Mouse (Mus musculus): Measurements from ENCODE around the gene Hoxd4.
A peak's percentile ranks its signal among the peaks of the same experiment; 100 is the strongest.

The Hoxd4 gene

DNA sequence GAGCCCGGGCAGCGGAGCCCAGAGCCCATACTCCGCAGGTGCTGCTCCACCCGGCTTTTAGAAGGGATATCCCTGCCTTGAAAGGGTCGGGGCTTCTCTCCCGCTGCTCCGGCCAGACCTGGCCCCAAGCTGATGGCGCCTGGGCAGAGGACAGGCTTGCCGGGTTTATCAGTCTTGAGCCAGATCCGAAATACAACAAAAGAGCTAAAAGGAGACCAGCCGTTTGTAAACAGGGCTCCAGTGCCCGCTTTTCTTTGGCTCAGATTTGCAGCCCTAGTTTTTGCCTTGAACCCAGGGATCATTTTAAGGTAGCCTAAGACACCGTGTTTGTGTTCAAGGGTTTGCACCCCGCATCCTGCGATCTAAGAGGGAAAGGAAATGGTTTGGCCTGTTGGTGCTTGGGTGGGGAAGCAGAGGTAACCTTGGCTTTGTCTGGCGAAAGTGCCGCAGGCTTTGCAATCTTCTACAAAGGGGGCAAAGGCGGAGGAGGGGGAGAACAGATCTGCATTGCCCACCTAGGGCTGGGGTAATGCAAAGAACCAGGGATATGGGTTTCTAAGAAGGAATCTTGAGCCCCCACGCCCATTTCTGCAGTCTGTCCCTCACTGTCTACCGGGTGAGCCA, 18.8 kb upstream of the Hoxd4 start:
- DNase-seq (ENCODE audit: low spot score), result no peak

DNA sequence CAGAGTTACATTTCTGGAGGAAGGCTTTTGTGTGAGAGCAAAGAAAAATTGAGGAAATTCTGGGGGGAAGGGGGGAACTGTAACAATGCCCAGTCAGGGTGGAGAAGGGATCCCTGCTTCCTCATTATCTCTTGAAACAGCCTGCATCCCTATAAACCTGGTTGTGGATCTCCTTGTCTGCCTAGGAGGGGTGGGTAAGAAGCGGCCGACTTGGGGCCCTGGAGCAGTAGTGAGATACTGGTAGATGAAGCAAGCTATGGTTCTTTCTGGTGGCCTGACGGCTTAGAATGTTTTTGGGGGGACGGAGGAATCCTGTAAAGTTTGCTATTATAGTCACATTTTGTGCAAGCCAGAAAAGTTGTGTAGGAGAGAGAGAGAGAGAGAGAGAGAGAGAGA, 18.3 kb upstream of the Hoxd4 start:
- no peak for DNase-seq (ENCODE audit: low spot score)

DNA sequence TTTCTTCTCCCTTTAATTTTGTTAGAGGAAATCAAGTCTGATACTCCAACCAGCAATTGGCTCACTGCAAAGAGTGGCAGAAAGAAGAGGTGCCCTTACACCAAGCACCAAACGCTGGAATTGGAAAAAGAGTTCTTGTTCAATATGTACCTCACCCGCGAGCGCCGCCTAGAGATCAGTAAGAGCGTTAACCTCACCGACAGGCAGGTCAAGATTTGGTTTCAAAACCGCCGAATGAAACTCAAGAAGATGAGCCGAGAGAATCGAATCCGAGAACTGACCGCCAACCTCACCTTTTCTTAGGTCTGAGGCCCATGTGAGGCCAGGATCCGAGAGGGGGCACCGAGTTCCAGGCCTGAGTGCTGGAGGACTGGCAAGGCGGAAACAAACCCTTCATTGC, 17.7 kb upstream of the Hoxd4 start:
- DNase-seq (ENCODE audit: low spot score), result no peak

DNA sequence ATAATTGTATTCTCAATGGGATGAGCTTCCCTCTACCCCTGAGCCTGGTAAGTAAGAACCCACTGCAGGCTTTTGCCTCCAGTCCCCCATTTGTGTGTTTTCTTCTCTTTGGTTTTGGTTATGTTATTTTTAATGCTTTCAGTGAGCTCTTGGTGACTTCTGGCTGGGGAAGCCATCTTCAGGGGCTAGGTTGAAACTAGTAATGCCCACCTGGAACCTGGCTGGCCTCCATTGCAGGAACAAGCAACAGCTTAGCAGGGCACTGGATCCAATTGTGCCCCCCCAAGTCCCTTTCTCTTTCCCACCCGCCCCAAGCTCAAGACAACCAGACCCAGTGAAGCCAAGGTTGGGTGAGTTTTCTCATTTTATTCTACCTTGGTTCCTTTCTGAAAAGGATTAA, 16.3 kb upstream of the Hoxd4 start:
- DNase-seq (ENCODE audit: low spot score), result no peak

DNA sequence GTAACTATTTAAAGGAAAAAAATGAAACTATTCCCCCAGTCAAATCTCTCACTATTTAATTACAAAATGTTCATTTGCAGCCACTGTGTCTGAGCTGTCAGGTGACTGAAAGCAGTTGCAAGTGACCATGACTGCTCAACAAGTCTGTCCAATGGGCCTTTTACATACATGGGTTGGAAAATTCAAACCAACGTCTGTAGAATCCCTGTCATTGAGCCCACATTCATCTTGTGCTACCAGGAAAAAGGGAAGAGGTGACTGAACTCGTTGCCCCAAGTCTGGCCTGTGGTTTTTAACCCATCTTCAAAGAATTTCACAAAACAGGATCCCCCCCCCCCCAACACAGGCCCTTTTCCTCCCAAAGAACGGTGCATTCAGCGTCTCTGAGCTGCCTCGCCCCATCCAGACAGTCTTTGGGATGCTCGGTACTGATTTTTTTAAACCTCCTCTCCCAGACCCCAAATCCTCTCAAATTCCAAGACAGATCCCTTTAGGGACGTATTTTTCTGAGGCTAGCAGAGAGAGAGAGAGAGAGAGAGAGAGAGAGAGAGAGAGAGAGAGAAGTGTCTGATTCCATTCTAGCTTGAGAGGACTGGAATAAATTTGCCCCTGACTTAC, 15.8 kb upstream of the Hoxd4 start:
- no peak for DNase-seq (ENCODE audit: low spot score)

DNA sequence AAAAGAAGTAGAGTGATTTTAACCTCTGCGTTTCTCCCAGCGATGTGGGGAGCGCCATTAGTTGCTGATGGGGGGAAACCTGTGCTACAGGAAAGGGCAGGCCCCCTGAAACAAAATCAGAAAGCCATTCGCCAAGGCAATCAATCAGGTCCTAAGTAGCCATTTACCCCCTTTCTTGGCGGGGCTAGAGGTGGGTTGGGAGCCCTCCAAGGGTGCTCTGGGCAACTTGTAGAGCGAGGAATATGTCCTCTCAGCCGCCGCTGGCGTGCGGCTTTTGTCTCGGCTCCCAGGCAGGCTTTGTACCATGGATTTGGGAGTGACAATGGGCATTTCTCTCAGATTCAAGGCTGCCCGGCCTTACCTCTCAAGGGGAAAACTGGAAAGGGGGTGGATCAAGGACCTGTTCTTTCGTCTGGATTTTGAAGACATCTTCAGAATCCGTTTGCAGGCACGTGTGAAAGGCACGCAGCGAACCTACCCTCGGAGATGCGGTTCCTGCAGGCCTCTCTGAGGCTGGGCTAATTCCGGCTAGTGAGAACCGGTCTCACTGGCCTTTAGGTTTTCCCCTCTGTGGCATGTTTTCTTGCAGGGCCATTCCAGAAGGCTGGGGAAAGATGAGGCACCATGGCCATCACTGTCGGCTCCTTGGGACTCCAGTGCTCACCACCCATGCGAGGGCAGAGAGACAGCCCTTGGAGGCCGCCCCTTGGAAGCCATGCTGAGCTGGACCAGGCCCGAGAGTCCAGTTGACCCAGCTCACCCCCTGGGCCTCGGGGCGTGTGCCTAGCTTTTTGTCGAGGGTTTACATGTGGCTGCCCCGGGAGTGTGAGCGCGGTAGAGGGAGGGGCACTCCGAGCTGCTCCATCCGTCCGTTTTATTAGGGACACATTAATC, 15.0 kb upstream of the Hoxd4 start:
- no peak for DNase-seq (ENCODE audit: low spot score)

DNA sequence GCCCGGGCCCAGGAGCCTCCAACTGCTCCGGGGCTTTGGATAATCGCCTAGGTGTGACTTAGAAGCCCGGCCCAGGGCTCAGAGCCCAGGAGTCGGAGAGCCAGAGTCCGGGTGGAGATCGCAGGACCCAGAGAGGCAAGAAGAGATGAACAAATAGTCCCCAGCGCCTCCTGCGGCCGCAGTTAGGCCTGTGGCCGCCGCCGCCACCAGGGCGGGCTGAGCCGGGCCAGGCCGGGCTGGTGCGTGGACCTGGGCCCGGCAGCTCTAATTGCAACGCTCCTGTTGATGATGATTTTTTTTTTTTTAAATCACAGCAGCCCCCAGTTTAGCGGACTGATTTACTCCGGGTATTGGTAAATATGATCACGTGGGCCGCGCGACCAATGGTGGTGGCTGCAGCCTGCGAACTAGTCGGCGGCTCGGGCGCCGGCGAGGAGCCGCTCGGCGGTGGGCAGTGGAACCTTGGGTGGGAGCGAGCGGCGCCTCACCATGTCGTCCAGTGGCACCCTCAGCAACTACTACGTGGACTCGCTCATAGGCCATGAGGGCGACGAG, 14.1 kb upstream of the Hoxd4 start, which contains the start of gene Hoxd9:
TSS of gene Hoxd9 (plus strand) at position 161 of the 555 bp plus-strand sequence.
- peak; percentile 58 for DNase-seq (ENCODE audit: low spot score)

DNA sequence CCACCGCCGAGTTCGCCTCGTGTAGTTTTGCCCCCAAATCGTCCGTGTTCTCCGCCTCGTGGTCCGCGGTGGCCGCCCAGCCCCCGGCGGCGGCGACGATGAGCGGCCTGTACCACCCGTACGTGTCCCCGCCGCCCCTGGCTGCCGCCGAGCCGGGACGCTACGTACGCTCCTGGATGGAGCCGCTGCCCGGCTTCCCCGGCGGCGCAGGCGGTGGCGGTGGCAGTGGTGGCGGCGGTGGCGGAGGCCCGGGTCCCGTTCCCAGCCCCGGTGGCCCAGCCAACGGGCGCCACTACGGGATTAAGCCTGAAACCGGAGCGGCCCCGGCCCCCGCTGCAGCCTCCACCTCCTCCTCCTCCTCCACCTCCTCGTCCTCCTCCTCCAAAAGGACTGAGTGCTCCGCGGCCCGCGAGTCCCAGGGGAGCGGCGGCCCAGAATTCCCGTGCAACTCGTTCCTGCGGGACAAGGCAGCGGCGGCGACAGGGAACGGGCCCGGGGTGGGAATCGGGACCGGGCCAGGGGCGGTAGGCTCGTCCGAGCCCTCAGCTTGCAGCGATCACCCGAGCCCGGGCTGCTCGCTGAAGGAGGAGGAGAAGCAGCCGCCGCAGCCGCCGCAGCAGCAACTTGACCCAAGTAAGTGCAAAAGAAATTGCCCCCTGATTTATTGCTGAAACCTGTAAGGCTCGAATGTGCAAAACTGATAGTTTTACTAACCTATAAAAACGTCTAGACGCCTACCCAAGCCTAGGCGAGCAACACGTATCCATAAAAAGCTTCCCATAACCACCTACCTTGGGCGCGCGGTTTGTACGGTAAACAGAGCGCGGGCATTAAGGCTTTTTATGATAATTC, 13.3 kb upstream of the Hoxd4 start:
- DNase-seq (ENCODE audit: low spot score), result no peak

DNA sequence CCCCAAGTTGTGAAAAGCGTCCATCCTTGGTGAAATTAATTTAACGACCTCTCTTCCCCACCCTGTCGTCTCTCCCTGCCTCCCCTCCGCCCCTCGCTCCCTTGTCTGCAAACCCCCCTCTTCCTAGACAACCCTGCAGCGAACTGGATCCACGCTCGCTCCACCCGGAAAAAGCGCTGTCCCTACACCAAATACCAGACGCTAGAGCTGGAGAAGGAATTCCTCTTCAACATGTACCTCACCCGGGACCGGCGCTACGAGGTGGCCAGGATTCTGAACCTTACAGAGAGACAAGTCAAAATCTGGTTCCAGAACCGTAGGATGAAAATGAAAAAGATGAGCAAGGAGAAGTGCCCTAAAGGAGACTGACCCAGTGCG, 12.7 kb upstream of the Hoxd4 start:
- DNase-seq (ENCODE audit: low spot score), result no peak

DNA sequence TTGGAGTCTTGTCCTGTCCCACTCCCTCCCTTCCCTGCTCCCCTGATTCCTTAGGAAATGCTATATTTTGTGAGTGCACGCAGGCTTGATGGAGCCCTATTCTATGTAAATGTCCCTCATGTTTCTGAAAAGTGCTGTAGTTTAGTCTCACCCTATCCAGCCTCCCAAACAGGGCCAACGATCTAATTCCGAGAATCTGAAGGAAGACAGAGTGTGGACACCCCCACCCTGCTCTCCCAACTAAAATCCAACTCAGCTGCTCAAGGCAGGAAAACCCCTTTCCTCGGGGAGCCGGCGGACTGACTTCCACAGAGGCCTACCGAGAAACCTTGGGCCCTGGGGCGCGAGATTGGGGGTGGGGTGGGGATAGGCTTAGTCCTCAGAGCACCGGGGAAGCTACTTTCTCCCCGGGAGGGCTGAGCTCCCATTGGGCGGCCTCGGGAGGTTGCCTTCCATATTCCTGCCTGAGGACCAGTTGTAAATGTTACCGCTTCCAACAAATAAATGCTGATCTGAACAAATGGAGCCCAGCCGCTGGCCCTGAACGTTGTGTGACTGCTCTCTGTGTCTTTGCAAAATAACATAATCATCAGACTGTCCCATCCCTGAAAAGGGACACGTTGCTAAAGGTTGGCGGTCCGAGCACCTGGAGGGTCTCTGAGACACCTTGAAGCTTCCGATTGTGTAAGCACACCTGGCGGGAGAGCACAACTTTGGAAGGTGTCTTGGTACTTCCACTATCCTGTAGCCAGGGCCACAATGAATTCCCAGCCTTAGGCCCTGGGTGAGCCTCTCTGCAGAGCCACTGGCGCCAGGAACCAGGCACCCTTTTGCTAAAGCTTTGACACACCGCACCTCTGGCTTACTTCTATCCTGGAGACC, 11.8 kb upstream of the Hoxd4 start:
- DNase-seq (ENCODE audit: low spot score), result no peak

DNA sequence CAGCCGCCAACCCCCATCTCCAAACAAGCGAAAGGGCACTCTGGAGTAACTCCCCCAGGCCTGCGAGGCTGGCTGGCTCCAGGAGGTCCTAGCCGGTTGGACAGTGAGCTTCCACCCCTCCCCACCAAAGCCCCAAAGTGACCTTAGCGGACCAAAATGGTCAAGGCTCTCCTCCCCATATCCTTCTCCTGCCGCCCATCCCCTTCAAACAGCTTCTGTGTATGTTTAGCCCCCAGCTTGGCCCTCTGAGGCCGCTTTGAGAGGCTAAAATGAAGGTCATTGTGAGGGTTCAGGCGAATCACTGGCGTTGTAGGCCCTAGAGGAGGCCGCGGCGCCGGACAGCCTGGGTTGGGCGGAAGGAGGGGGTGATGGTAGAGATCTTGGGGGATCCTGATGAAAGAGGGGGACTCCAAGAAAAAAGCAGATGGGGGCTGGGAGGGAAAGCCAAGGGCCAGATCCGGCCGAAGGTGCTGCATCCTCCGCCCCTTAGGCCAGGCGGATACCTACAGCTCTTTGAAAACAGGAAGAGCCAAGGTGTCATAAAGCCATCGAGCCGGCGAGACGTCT, 11.1 kb upstream of the Hoxd4 start:
- DNase-seq (ENCODE audit: low spot score), result no peak

DNA sequence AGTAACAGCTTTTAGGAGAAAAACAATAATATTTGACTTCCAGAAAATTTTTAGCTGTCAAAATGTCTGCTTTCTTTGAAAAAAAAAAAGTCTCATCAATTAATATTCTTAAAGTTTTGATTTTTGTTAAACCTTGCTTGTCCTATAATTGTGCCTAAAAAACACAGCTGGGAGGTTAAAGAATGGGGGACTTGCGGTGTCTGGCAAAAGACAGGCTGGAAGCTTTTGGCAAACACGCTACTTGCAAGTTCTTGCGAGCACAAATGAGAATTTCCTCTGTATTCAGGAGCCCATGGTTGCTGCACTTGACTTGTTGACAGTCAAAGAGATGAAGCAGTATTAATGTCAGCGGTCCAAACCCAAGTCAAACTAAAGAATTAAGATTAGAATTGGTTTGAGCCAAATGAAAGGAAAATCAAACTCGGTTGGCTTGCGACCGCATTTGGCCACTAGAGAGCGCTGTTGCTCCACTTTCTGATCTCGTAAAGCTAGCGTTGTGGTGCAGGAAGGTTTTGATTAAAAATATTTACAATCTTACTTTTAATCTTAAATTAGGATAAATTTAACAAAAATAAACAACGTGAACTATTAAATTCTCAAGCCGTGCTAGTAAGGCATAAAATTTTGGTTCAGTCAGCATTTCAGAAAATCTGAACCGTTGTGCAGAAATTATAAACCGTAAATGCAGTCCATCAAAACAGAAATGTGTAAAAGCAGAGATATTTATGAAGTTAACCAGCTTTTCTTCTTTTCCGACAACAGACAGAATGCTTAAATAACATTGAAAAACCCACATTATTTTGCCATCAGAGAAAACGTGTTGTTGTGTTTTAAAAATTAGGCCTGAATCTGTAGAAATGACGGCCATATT, 9.5 kb upstream of the Hoxd4 start:
- DNase-seq (ENCODE audit: low spot score), result no peak

DNA sequence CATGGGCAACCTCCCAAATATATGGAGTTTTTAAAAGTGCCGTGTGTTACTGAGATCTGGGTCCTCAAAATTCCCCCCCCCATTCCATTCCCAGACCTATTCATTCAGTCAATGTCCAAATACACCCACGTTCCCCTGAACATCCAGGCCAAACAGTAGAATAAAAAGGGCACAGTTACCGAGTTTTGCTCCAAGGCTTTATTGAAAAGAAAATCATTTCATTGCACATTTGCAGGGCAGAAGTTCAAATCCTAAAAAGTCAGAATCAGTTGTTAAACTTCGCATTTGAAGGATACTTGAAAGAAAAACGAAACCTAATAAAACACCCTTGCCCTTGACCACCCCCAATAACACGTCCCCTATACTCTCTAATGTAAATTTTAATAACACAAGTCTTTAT, 8.9 kb upstream of the Hoxd4 start:
- no peak for DNase-seq (ENCODE audit: low spot score)

DNA sequence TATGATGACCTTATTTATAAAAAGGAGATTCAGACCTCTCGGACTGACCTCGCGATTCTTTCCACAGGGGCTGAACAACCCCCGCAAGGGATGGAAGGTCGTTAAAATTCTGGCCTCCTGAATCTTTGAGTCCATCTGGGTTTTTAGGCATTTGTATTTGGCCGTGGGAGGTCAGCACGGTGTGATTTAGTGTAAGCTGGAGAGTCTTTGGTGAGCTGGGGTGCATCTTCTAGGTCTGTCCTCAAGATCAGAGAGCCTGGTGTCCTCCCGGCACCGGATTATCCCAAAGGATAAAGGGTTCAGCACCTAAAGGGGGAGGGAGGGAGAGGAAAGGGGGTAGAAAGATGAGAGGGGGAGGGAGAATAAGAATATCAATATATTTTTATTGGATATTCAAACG, 8.4 kb upstream of the Hoxd4 start:
- DNase-seq (ENCODE audit: low spot score), result no peak

DNA sequence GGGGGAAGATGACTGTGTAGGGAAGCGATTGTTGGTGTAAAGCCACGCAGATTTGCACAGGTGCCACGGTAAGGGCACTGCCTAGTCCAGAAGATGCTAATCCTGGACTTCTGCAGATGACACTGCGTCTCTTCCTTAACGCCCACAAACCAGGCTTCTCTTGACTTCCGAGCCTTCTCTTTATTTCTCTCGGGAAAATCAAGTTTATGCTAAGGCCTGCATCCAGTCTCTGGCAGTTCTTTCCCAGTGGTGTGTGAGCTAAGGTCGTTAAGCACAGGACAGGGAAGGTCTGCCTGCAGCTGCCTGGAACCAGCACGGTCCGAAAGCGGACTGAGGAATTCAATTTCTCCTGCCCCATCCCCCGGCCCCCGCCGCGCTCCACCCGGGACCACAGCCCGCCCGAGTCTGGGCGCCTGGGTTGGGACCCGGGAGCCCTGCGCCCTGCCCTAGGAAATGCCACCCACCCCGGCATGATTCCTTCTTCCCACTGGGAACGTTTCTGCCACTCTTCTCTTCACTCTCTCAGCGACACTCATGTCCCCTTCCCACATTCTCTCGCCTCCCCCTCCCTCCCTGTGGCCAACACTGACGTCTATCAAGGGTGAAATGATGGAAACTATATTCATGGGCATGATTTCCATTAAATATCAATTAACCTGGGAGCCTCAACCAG, 7.9 kb upstream of the Hoxd4 start:
- DNase-seq (ENCODE audit: low spot score), result no peak

DNA sequence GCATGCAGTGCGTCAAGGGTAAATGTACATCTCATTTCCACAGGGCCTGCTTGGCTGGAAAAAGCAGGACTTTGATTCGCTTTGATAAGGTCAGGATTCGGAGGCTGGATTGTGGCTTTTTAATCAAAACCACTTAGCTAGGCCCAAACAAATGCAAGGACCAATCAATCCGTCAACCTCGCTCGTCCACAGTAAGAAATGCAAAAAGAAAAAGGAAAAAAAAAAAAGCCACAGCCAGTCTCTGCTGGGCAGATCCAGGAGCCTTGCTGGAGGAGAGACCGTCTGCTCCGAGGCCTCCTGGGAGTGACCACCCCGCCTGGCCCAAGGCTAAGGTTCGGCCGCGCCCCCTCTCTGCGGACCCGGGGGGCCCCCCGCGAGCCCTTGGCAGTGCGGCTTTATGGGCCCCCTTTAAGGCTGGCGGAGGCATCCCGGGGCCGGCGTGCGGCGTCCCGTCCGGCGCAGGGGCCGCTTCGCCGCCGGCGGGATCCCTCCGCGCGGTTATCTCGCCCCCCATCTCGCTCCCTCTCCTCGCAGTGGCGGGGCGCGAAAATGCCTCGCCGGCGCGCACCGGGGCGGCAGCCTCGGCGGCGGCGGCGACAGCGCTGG, 7.2 kb upstream of the Hoxd4 start, which contains the start of gene Hoxd8:
TSS of gene Hoxd8 (plus strand) at position 223 of the 606 bp plus-strand sequence.
- DNase-seq (ENCODE audit: low spot score), result peak; percentile 78

DNA sequence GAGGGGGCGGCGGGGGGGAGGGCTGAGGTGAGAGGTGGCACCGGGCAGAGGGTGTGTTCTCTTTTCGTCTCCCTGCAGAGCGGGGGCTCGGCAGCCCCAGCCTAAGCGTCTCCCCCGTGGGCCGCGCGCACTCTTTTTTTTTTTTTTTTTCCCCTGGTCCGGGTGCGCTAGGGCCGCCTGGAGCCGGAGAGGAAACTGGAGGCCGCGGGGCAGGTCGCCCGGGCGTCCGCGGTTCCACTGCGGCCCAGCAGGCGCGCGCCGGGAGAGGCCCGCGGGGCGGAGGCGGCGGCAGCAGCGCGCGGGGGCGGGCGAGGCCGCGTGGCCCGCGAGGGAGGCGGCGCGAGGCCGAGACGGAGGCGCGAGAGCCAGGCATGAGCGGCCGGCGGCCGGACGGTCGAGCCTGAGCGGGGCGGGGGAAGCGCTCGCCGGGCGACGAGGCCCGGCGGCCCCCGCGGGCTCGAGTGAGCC, 6.7 kb upstream of the Hoxd4 start:
- DNase-seq (ENCODE audit: low spot score), result no peak

DNA sequence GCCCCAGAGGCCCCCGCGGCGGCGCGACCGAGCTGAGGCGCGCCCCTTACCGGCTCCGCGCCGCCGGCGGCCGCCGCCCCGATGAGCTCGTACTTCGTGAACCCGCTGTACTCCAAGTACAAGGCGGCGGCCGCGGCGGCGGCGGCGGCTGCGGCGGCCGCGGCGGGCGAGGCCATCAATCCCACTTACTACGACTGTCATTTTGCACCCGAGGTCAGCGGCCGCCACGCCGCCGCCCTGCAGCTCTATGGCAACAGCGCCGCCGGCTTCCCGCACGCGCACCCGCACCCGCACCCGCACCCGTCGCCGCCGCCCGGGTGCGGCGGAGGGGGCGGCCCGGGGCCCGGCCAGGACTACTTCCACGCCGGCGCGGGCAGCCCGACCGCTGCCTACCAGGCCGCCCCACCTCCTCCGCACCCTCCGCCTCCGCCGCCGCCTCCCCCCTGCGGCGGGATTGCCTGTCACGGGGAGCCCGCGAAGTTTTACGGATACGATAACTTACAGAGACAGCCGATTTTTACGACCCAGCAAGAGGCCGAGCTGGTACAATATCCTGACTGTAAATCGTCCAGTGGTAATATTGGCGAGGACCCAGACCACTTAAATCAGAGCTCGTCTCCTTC, 6.2 kb upstream of the Hoxd4 start:
- peak; percentile 51 for DNase-seq (ENCODE audit: low spot score)

Data from yolk sac, embryonic 10.5 days (tissue).